Mouse (Mus musculus): ENCODE measurements around the gene Slc47a2. TPM values are rescaled to one million over a fixed set of nuclear protein-coding genes. Genes with fewer than 3 reads are reported as not detected.
"Not testable (repeated sequence)": the region's sequence is repeated elsewhere in the genome, so short reads cannot be mapped to it uniquely, and the experiment has no call there.

Slc47a2 gene
- total RNA-seq, 2 experiments from 2014 or later = 0.43 to 0.51 TPM

DNA sequence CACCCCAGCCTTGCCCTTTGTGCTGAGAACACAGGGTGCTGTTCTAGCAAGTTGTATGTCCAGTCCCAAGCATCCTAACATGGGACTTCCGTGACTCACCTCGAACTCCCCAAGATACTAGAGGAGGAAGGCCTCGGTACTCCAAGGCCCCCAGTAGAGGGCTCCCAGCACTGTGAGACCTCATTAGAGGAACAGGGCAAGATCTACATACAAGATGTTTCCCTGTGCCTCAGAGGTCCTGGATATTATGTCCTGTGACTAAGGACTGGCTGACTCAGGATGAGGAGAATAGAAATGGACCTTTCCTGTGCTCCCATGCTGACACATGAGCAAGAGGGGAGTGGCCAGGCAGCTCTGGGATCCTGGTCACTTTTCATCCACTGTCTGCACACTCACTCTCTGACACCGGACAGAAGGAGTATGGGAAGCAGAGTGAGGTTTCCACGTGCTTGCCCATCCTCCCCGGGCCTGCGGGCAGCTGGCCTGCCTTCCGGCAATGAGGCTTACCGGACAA is 9.5 kb upstream of the Slc47a2 start:
- intact Hi-C loops (cut with DNase I) = no loop called here

DNA sequence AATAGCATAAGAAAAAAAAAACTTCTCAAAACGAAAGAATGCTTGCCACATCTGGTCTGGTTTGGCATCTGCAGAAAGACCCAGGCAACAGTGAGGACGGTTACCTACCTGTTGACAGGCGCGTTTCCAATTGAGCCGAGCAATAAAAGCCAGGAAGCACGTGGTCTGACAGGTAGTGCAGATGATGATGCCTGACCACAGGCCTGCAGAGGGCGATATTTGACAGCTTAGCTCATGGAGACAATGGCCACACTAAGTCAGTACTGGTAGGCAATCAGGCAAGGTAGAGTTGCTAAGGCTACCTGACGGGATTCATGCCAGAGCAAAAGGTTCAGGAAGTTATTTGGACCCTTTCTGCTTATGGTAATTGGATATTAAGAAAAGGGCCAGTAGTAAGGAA is 6.7 kb upstream of the Slc47a2 start:
- DNase-seq (ENCODE audit: extremely low spot score in 1 of 2, low spot score in 2 of 2) = peak in 1 of 2 experiments; percentile 53

More for the DNA sequence above, 9.5 kb upstream of the Slc47a2 start:
- no peak for DNase-seq (ENCODE audit: extremely low spot score in 1 of 2, low spot score in 2 of 2)

DNA sequence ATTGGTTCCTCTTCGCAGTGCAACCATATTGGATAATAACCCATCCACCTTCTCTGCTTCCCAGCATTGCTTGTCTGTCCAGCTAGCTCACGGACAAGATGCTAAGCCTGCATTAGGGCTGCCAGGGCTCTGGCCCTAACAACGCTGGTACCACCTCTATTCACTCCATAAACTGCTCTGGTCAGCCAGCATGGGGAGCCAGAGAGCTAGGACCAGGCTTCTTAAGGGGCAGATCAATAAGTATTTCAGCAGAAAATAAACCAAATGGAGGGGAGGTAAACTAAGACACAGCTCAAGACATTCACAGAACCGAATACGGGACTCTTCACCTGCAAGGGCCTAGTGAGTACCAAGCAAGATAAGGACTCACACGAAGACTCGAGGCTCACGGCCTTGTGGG is 3.5 kb upstream of the Slc47a2 start:
- intact Hi-C loops (cut with DNase I) = loop anchor here (5.0 kb wide), 1 partner anchor 61 kb away; no protein-coding TSS in a partner anchor
- DNase-seq (ENCODE audit: extremely low spot score in 1 of 2, low spot score in 2 of 2) = no peak

More for the DNA sequence above, 6.7 kb upstream of the Slc47a2 start:
- intact Hi-C loops (cut with DNase I) = loop anchor here (5.0 kb wide), 1 partner anchor 58 kb away; no protein-coding TSS in a partner anchor

DNA sequence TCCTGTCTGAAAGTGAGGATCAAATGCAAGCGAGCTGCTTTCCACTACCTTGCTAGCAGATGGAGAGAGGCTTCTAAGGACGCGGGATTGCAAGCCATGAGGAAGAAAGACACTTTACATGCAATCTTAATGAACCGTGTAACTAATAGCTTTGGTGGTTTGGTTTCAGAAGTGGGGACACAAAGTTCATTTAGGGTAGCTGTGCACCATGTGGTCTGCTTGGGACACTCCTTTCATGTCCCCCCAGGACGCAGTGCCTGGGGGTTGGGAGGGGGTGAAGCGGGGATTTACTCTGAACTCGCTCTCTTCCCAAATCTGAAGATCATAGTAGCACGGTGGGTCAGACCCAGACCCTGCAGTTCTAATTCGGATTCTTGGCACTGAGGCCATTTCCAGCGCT is 689 bp downstream of the Slc47a2 start:
- intact Hi-C loops (cut with DNase I) = no loop called here
- no peak for DNase-seq (ENCODE audit: extremely low spot score in 1 of 2, low spot score in 2 of 2)

DNA sequence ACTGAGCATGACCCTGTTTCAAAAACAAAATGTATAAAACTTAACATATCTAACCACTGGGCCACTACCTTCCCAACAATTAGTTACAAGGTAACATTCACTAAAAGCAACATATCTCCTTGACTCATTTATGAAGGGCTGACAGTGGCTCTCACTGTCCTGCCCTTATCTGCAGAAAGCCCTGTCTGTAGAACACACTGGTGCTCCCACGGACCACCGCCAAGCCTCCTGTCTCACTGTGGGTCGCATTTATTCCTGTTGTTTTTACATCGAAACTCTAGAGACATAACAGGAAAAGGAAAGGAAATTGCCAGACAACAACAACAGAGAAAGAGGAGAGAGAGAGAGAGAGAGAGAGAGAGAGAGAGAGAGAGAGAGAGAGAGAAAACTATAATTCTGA is 1.4 kb downstream of the Slc47a2 start:
- intact Hi-C loops (cut with DNase I) = no loop called here
- DNase-seq (ENCODE audit: extremely low spot score in 1 of 2, low spot score in 2 of 2) = no peak

DNA sequence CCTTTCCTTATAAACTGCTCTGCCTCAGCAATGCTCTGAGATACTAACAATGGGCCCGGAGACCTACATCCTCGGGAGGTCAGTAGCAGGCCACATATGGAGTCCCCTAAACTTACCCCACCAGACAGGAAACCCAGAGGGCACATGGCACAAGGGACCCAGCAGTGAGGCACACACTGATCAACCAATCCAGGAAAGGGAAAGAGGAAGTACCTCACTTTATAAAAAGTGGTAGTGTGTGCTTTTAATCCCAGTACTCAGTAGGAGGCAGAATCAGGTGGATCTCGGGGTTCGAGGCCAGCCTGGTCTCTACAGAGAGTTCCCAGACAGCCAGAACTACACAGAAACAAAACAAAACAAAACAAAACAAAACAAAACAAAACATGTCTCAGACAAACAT is 2.3 kb downstream of the Slc47a2 start:
- DNase-seq (ENCODE audit: extremely low spot score in 1 of 2, low spot score in 2 of 2) = no peak
- intact Hi-C loops (cut with DNase I) = no loop called here

DNA sequence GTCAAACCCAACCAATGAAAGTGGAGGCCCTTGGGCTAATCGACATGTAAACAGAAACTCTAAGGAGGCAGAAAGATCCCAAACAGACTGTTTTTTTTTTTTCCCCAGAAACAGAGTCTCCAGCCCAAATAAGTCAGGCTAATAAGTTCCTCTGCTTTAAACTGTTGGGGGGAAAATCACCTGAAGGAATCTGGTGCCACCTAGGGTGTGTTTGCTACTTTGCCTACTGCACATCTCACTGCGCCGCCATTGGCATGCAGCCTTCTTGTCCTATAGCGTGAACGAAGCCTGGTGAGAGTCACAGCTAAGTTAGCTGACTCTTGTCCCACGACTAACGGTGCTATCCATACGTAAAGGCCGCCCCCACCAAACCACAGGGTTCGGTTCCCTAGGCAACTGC is 5.1 kb downstream of the Slc47a2 start:
- no peak for DNase-seq (ENCODE audit: extremely low spot score in 1 of 2, low spot score in 2 of 2)
- intact Hi-C loops (cut with DNase I) = no loop called here

DNA sequence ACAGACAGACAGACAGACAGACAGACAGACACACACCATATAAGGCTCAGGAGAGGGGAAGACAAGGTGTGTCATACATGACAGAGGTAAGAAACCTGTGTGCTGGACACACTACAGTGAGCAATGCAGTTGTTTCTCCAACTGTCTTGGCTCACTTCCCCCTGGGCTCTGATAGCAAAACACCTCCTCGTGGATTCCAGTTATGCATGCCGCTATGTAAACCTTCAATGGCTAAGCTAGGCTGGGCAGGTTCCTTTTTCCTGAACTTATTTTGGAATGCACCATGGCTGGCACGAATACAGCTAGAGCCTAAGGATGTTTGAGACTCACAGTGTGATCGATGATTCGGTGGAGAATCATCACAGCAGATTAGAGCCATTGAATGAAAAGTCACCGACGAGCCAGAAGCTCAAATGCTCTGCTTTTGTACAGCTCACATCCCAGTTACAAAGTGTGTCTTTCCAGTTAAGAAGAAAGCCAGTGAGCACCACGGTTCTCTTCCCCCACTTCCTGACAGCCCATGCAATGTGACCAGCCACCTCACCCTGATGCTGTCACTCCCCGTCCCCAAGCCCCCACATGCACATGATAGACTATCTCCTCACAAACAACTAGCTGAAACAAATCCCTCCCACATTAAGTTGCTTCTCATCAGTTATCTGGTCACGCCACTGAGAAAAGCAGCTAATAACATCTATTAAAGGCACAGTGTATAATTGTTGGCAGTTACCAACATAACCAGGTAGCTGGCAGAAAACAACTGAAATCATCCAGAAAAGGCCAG is 21.6 kb downstream of the Slc47a2 start:
- intact Hi-C loops (cut with DNase I) = no loop called here
- DNase-seq (ENCODE audit: extremely low spot score in 1 of 2, low spot score in 2 of 2) = no peak

DNA sequence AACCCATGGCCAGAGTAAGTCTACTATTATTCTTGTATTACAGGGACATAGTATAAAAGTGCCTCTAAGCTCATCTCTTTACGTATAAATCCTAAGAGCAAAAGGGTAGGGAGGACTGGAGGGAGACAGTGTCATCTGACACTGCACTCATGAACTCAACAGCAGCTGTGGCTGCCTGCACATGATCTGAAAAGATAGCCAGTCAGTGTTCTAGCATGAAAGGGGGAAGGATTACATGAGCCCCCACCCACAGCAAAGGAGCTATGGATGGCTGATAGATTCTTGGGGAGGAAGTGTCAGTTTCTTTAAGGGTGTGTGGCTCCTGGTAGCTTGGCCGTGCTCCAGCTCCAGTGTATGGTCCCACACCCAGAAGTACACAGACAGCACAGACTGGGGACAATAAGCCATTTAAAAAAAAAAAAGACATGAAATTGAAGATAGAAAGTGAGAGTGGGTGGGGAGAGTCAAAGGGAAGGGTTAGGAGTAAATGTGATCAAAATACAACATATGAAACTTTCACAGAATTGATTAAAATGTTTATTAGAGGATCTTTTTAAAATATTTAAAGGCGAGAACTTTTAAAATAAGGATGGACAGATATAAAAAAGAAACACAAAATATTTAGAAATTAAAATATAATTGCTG is 22.6 kb downstream of the Slc47a2 start:
- intact Hi-C loops (cut with DNase I) = no loop called here
- no peak for DNase-seq (ENCODE audit: extremely low spot score in 1 of 2, low spot score in 2 of 2)

DNA sequence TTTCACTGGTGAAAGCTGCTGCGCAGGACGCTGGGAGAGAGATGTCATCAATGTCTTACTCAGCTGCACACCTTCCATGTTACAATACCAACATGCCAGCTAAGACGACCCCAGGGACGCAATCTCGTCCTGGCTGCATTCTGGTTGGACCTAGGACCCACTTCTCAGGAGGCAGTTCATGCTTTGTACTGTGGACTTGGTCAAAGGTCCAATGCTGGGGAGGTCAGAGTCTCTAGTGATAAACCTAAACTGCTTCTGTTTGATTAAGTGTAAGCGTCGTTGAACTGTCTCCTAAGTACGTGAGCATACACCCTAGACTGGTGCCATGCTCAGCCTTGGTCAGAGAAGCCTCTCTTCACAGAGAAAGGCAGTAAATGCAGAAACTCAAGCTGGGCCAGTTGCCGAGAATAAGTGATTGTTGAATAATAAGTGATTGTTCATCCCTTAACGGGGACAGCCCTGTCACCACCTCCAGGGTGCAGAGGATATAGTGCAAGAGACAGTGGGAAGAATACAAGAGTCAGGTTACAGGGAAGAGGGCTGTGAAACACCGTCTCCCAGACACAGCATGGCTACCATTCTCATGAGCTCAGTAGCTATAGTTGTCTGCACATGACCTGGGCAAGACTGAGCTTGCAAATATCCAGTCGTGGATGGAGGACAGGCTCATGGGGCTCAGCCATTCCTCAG is 23.3 kb downstream of the Slc47a2 start:
- intact Hi-C loops (cut with DNase I) = no loop called here
- DNase-seq (ENCODE audit: extremely low spot score in 1 of 2, low spot score in 2 of 2) = no peak

DNA sequence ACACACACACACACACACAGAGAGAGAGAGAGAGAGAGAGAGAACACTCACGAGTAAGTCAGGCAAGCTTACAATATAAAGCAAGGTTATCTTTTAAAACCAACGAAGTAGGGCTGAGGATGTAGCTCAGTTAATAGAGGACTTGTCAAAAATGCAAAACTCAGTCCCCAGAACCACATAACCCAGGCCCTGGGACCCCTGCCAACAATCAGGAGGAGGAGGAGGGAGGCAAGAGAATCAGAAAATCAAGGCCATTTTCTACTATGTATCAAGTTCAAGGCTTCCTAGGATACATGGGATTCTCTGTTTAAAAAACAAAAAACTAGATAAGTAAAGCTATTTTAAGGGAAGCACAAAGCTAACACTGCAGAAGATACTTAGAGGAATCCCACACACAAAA is 25.8 kb downstream of the Slc47a2 start:
- intact Hi-C loops (cut with DNase I) = no loop called here
- no peak for DNase-seq (ENCODE audit: extremely low spot score in 1 of 2, low spot score in 2 of 2)

DNA sequence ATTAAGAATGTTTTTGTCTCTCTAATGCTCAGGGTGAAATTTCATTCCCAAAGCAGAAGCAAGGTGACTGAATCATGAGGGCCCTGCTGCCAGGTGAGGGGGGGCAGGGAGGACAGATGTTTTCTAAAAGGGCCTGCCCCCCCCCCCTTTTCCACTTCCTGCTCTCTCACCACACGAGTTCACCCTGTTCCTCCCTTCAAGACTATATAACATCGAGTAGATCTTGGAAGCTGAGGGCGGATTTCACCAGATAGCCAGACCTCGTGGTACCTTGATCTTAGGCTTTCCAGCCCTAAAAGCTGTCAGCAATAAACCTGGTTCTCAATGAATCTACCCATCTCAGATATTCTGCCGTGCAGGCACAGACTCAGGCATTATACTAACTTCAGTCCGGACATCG is 32.3 kb downstream of the Slc47a2 start:
- no peak for DNase-seq (ENCODE audit: extremely low spot score in 1 of 2, low spot score in 2 of 2)
- intact Hi-C loops (cut with DNase I) = no loop called here

DNA sequence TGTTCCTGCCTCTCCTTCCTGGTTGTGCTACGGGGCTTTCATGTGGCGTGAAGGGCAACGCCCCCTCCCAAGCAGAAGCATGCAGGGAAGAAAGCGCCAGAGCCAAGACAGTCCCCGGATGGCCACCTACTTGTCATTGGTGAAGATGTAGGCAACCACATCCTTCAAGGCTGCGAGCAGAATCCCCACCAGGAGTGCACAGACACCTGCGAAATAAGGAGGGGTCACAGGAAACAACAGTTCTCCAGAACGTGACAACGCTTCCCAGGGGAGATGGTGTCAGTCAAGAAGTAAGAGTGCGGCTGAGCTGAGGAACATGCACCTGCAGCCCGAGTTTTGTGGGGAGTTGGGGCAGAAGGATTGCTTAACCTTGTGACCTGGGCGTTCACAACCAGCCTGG is 32.8 kb downstream of the Slc47a2 start:
- DNase-seq (ENCODE audit: extremely low spot score in 1 of 2, low spot score in 2 of 2) = no peak
- intact Hi-C loops (cut with DNase I) = no loop called here

DNA sequence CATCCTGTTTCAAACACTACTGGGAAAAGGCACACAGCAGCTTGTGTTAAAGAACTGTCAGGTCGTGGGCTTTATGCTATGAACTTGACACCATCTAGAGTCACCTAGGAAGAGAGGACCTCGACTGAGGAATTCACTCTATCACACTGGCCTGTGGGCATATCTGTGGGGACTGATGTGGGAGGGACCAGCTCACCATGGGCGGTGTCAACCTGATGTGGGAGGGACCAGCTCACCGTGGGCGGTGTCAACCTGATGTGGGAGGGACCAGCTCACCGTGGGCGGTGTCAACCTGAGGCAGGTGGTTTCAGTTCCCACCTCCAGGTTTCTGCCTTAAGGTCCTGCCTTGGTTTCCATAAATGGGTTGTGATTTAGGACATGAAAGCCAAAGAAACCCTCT is 34.9 kb downstream of the Slc47a2 start:
- intact Hi-C loops (cut with DNase I) = no loop called here
- DNase-seq (ENCODE audit: extremely low spot score in 1 of 2, low spot score in 2 of 2) = no peak

DNA sequence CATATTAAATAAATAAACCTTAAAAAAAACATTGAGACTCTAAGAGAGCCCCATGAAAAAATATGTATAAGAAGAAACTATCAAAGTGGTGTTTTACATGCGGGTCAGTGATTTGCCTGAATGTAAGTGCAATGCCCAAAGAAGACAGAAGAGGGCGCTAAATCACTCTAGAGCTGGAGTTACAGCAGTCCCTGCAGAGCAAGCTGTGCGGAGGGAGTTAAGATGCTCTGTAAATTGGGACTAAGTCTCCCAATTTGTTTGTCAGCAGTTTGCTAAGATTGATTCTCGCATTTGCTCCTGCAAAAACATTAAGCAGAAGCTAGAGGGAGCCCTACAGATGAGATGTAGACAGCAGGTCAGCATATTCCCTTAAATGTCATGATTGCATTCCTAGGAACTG is 37.3 kb downstream of the Slc47a2 start:
- intact Hi-C loops (cut with DNase I) = no loop called here
- DNase-seq (ENCODE audit: extremely low spot score in 1 of 2, low spot score in 2 of 2) = no peak

DNA sequence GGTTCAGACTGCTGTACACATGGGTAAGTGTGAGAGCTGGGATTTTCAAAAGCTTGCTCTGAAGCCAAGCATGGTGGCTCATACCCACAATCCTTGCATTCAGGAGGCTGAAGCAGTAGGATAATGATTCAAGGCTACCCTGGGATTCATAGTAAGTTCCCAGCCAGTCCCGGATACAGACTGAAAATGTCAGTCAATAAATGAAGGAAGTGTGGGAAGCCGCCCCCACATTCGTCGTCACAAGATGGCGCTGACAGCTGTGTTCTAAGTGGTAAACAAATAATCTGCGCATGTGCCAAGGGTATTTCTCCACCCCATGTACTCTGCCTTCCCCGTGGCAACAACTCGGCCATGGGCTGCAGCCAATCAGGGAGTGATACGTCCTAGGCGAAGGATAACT is 38.1 kb downstream of the Slc47a2 start:
- intact Hi-C loops (cut with DNase I); DNase-seq (ENCODE audit: extremely low spot score in 1 of 2, low spot score in 2 of 2): not testable (repeated sequence)

DNA sequence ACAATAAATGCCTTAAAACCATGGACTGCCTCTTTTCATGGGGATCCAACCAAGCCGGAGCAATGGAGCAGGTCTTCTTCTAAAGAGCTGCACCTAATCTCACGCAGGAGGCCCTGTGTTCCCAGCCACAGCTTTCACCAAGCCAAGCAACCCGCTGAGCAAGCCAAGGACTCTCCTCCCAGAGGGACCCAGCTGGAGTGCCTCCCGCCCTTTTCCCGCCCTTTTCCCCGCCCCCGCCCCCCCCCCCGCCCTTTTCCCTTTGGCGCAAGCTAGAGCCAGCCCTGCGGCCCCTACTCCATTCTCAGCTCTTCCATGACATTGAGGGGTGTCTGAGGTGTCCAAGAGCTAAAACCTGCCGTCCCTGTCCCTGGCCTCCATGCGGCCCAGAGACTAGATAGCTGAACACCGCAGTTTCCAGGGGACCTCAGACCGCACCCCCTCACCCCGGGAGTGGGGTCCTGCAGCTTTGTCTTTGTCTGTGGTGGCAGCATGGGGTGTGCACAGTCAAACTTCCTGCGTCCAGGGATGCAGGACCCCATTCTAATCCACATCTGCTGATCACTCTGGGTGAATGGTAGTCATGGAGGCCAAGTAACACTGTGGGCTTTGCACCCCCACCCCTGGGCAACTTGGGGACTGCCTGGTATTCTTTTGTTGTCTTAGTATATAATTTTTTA is 41.8 kb downstream of the Slc47a2 start:
- DNase-seq (ENCODE audit: extremely low spot score in 1 of 2, low spot score in 2 of 2) = no peak

DNA sequence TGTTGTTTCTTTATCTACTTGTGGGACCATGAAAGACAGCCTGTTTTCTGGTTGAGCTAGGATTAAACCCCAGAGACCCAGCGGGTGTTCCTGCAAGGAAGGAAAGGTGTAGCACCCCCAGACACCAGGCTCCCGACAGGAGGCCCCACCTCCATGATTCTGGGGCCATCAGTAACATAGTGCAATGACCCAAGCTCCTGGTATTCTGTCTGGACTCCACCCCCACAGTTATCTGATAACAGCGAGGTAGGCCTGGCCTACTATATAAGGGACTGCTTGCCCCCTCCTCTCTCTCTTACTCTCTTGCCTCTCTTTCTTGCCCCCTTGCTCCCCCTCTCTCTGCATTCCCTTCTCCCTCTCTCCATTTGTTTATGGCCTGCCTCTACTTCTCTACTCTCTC is 42.5 kb downstream of the Slc47a2 start:
- intact Hi-C loops (cut with DNase I) = no loop called here
- DNase-seq (ENCODE audit: extremely low spot score in 1 of 2, low spot score in 2 of 2) = no peak

More for the DNA sequence above, 41.8 kb downstream of the Slc47a2 start:
- intact Hi-C loops (cut with DNase I) = no loop called here

DNA sequence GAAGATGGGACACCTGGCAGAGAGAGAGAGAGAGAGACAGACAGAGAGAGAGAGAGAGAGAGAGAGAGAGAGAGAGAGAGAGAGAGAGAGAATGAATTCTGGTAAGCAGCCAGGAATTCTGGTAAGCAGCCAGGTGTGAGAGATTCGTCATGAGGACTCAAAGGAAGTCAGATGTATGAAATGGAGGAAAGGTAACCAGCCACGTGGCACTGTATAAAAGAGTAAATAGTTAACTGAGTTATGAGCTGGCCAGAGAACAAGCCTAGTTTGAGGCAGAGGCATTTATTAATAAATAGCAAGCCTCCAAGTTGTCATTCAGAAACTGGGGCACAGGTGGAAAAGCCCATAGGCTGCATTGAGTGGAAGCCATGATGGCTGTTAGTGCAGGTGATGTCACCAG is 44.8 kb downstream of the Slc47a2 start:
- intact Hi-C loops (cut with DNase I) = no loop called here
- DNase-seq (ENCODE audit: extremely low spot score in 1 of 2, low spot score in 2 of 2) = no peak
